Mouse (Mus musculus): ENCODE measurements around the gene Phf13. TPM values are rescaled to one million over a fixed set of nuclear protein-coding genes. Genes with fewer than 3 reads are reported as not detected.

Gene Phf13
- polyA plus RNA-seq (2017; shearing (Covaris generic)) = 7.7 TPM

GRCm38 (mm10) chr4:151996173-151996950 is at the start of gene Phf13:
TSS of gene Phf13 (minus strand) at chr4:151996258.

DNA sequence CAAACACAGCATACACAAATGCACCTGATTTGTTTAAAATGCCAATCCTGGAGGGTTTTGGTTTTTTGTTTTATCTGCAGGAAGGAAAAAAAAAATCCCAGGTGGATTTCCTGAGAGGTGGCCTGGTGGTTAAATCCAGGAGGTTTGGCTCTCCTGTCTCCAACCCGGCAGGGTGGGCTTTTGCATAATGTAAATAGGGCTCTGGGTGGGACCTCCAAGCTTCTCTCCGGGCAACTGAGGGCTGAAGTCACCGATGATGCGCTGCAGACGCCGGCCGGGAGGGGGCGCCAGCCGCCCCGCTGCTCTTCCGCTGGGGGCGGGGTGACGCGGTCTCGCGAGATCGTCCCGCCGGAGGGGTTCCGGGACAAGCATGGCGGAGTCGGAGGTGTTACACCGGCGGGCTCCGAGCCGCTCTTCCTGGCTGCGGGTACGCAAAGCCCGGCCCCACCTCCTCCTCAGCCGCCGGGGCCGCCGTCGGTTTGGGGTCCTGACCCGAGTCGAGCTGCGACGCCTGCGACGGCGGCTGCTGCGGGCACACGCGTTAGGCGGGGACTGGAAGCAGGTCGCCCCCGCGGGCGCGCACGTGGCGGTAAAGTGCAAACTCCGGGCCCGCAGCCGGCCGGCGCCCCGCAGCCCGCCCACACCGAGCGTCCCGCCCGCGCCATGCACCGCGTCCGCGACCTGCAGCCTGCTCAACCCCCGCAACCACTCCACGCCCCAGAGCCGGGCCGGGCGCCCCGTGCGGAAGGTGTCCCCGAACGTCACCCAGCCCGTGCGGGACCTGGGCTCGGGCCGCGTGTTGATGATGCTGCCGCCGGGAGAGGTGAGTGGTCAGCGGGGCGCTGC is 43.1 kb upstream of the Phf13 start, which contains the start of gene Nol9:
Nol9 (plus strand) TSS at position 337 of the 846 bp plus-strand sequence.

DNA sequence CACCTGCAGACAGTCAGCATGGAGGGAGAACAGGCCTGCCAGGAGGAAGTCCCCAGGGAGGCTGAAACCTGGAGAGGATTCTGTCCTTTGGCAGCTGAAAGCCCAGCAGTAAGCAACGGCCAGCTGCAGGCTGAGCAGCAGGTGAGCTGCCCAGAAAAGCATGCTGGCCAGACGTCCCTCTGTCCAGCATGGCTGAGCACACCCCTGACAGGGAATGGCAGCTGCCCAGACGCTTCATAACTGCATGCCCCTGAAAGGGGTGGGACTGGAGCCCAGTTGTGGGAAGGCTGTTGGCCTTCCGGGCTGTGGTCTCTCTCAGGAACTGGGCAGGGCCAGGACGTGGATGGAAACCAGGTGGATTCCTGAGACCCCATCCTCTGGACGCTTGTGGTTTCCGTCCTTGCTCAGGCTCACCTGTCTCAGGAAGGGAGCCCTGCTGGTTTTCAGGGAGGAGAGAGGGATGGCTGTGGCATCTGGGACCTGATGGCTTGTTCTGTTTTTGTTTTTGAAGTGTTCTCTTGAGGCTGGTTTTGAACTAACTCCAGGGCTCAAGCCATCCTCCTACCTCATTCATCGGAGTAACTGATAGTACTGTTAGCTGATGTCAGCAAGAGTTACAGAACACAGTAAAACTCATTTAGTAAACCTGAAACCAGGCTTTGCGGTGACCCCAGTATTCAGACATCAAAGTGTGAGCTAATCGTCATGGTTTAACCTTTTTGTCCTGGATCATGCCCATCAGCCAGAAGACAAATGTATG is 42.3 kb upstream of the Phf13 start, which contains the start of gene Tas1r1:
Tas1r1 (minus strand) TSS at position 344 of the 760 bp plus-strand sequence.

GRCm38 (mm10) chr4:152027524-152027923 is 31.5 kb upstream of the Phf13 start, which contains the start of gene Zbtb48:
TSS of gene Zbtb48 (minus strand) at chr4:152027671.

DNA sequence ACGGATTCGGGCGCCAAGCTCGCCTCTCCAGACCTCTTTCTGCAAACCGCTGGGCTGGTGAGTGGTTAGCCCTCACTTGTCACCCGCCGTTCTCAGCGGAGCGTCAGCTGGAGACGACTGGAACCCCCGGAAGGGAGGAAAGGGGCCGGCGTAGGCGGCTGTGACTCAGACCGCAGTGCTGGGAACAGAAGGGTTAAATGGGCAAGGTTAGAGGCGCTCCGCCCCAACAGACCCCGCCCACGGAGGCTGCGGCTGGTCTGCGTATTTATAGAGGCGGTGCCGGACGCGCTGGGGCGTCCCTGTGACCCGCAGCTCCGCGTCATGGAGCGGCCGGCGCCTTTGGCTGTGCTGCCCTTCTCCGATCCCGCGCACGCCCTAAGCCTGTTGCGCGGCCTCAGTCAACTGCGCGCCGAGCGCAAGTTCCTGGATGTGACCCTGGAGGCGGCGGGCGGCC is 12.6 kb upstream of the Phf13 start, which contains the start of gene Klhl21:
Klhl21 (plus strand) TSS at position 182 of the 454 bp plus-strand sequence.

DNA sequence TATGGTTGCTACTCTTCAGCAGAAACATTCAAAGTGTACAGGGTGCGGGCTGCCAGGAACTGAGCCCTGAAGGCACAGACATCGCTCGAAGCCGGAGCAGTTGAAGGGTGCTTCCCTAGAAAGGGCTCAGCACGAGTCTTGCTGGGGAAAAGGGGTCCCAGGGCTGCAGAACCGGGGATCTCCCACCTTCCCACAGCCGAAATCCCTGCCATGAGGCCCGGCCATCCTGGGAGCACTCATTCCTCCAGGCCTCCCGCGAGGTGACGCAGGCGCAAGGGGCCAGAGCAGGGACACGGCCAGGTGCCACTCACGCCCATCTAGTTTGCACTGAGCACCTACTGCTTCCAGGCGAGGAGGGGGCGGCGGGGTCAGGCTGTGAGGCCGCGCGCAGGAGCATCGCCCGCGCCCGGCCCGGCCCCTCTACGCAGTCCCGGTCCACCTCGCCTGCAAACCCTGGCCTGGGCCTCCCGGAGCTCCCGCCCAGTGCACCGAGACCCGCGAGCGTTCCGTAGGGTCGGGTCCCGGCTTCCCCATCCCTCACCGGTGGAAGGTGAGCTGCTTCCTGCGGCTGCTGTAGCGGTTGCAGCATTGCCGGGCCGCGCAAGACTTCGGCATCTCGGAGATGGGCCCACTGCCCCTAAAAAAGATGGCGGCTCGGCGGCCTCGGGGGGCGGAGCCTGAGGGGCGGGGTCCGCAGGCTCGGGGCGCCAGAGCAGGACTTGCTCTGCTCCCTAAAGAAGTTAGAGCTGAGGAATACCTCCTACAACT is 7.5 kb downstream of the Phf13 start, which contains the start of gene Thap3:
Thap3 (minus strand) TSS at position 656 of the 768 bp plus-strand sequence.

Other genes with a start within 250 kb of the Phf13 start
- 25.9 TPM for gene Camta1, start 134.4 kb downstream of the Phf13 start, polyA plus RNA-seq (2017; shearing (Covaris generic))
- 65.1 TPM for gene Dnajc11, start 62.6 kb downstream of the Phf13 start, polyA plus RNA-seq (2017; shearing (Covaris generic))
- gene Thap3, start 7.3 kb downstream of the Phf13 start, polyA plus RNA-seq (2017; shearing (Covaris generic)) = 129 TPM
- gene Klhl21, start 12.5 kb upstream of the Phf13 start, polyA plus RNA-seq (2017; shearing (Covaris generic)) = 2.0 TPM
- 37.1 TPM for gene Zbtb48, start 31.4 kb upstream of the Phf13 start, polyA plus RNA-seq (2017; shearing (Covaris generic))
- 0.13 TPM for gene Tas1r1, start 42.3 kb upstream of the Phf13 start, polyA plus RNA-seq (2017; shearing (Covaris generic))
- gene Nol9, start 43.1 kb upstream of the Phf13 start, polyA plus RNA-seq (2017; shearing (Covaris generic)) = 6.4 TPM
- 5.1 TPM for gene Plekhg5, start 76.2 kb upstream of the Phf13 start, polyA plus RNA-seq (2017; shearing (Covaris generic))
- 197 TPM for gene Tnfrsf25, start 119.7 kb upstream of the Phf13 start, polyA plus RNA-seq (2017; shearing (Covaris generic))
- gene Espn, start 156.1 kb upstream of the Phf13 start, polyA plus RNA-seq (2017; shearing (Covaris generic)) = 16.8 TPM
- not detected for gene Hes2, start 162.6 kb upstream of the Phf13 start, polyA plus RNA-seq (2017; shearing (Covaris generic))
- gene Acot7, start 181.9 kb upstream of the Phf13 start, polyA plus RNA-seq (2017; shearing (Covaris generic)) = 119 TPM

Data from inflammation-experienced regulatory T-cells, adult 16 weeks (primary cell).